Mouse (Mus musculus) urinary bladder, postnatal 10 days (tissue): ENCODE data around the gene Mgrn1.

ENCODE experiments used
- DNase-seq: peaks from one replicate; pipeline ENCODE4 v3.0.0; 2022; ENCODE audit warnings: low spot score

The Mgrn1 gene

GRCm38 (mm10) chr16:4940311-4940850, 54.3 kb downstream of the Mgrn1 start:
- DNase-seq: no peak

GRCm38 (mm10) chr16:4941016-4941415, 55.0 kb downstream of the Mgrn1 start:
- no peak for DNase-seq

- no peak for DNase-seq
Measured at GRCm38 (mm10) chr16:4942868-4943267, 56.8 kb downstream of the Mgrn1 start.

- DNase-seq: no peak
Measured at GRCm38 (mm10) chr16:4943431-4943830, 57.4 kb downstream of the Mgrn1 start.

GRCm38 (mm10) chr16:4945415-4945814, 59.4 kb downstream of the Mgrn1 start:
- no peak for DNase-seq

GRCm38 (mm10) chr16:4946155-4946554, 60.1 kb downstream of the Mgrn1 start:
- DNase-seq: no peak

- DNase-seq: no peak
Measured at GRCm38 (mm10) chr16:4947378-4947777, 61.3 kb downstream of the Mgrn1 start.

- DNase-seq: no peak
Measured at GRCm38 (mm10) chr16:4956609-4957008, 70.6 kb downstream of the Mgrn1 start.

GRCm38 (mm10) chr16:4957446-4957845, 71.4 kb downstream of the Mgrn1 start:
- no peak for DNase-seq

GRCm38 (mm10) chr16:4960260-4960659, 74.2 kb downstream of the Mgrn1 start:
- no peak for DNase-seq

GRCm38 (mm10) chr16:4963346-4963745, 77.3 kb downstream of the Mgrn1 start:
- no peak for DNase-seq

- DNase-seq: peak; percentile 83
Measured at GRCm38 (mm10) chr16:4963797-4964709, 78.0 kb downstream of the Mgrn1 start, which contains the start of gene Anks3. TSS of gene Anks3 (minus strand) at chr16:4964205.

- no peak for DNase-seq
Measured at GRCm38 (mm10) chr16:4964731-4965391, 78.8 kb downstream of the Mgrn1 start.

GRCm38 (mm10) chr16:4965392-4966129, 79.5 kb downstream of the Mgrn1 start:
- DNase-seq: no peak

- no peak for DNase-seq
Measured at GRCm38 (mm10) chr16:4968426-4968825, 82.4 kb downstream of the Mgrn1 start.

- DNase-seq: no peak
Measured at GRCm38 (mm10) chr16:4969055-4969843, 83.2 kb downstream of the Mgrn1 start.

GRCm38 (mm10) chr16:4971626-4972025, 85.6 kb downstream of the Mgrn1 start:
- DNase-seq: no peak

- no peak for DNase-seq
Measured at GRCm38 (mm10) chr16:4974521-4974920, 88.5 kb downstream of the Mgrn1 start.

GRCm38 (mm10) chr16:4976180-4976579, 90.1 kb downstream of the Mgrn1 start:
- no peak for DNase-seq

- DNase-seq: no peak
Measured at GRCm38 (mm10) chr16:4978275-4979051, 92.4 kb downstream of the Mgrn1 start.
